Mouse (Mus musculus): ENCODE data around the gene Mex3b. TPM values are rescaled to one million over a fixed set of nuclear protein-coding genes. Genes with fewer than 3 reads are reported as not detected.

Mex3b gene
- total RNA-seq (2021) = 10 to 100 TPM; 21.7 to 22.4 TPM
- long read RNA-seq, transcript Mex3b-201 (2 exons, 3,355 nt) = major isoform, 7 of 16 reads
- long read RNA-seq, partial matches to known transcripts = 9 of 16 reads
- long read RNA-seq, other reads (novel, unspliced or antisense) = 0 of 16 reads

GRCm38 (mm10) chr7:82867271-82868121 lies at the start of gene Mex3b:
Gene Mex3b (plus strand): TSS chr7:82867333.
- peak; percentile 68 to 76 for DNase-seq (ENCODE audit: low spot score in 2 of 2)

GRCm38 (mm10) chr7:82819541-82819940 lies 47.6 kb upstream of the Mex3b start:
- no peak for DNase-seq (ENCODE audit: low spot score in 2 of 2)

GRCm38 (mm10) chr7:82820661-82821060 lies 46.5 kb upstream of the Mex3b start:
- no peak for DNase-seq (ENCODE audit: low spot score in 2 of 2)

GRCm38 (mm10) chr7:82821501-82821900 lies 45.6 kb upstream of the Mex3b start:
- DNase-seq (ENCODE audit: low spot score in 2 of 2) = no peak

- DNase-seq (ENCODE audit: low spot score in 2 of 2) = no peak
These were observed 44.6 kb upstream of the Mex3b start for GRCm38 (mm10) chr7:82822528-82822927.

GRCm38 (mm10) chr7:82828193-82828592 lies 38.9 kb upstream of the Mex3b start:
- DNase-seq (ENCODE audit: low spot score in 2 of 2) = no peak

GRCm38 (mm10) chr7:82829516-82829915 lies 37.6 kb upstream of the Mex3b start:
- no peak for DNase-seq (ENCODE audit: low spot score in 2 of 2)

- DNase-seq (ENCODE audit: low spot score in 2 of 2) = no peak
These were observed 32.7 kb upstream of the Mex3b start for GRCm38 (mm10) chr7:82834471-82834870.

- no peak for DNase-seq (ENCODE audit: low spot score in 2 of 2)
These were observed 28.7 kb upstream of the Mex3b start for GRCm38 (mm10) chr7:82838414-82838813.

GRCm38 (mm10) chr7:82838965-82839675 lies 28.0 kb upstream of the Mex3b start:
- DNase-seq (ENCODE audit: low spot score in 2 of 2) = peak; percentile 7 to 47

- no peak for DNase-seq (ENCODE audit: low spot score in 2 of 2)
These were observed 24.8 kb upstream of the Mex3b start for GRCm38 (mm10) chr7:82842222-82842920.

GRCm38 (mm10) chr7:82850756-82851155 lies 16.4 kb upstream of the Mex3b start:
- no peak for DNase-seq (ENCODE audit: low spot score in 2 of 2)

- DNase-seq (ENCODE audit: low spot score in 2 of 2) = no peak
These were observed 15.5 kb upstream of the Mex3b start for GRCm38 (mm10) chr7:82851670-82852069.

GRCm38 (mm10) chr7:82854195-82854766 lies 12.9 kb upstream of the Mex3b start:
- DNase-seq (ENCODE audit: low spot score in 2 of 2) = no peak

- no peak for DNase-seq (ENCODE audit: low spot score in 2 of 2)
These were observed 8.5 kb upstream of the Mex3b start for GRCm38 (mm10) chr7:82858611-82859010.

- no peak for DNase-seq (ENCODE audit: low spot score in 2 of 2)
These were observed 6.5 kb upstream of the Mex3b start for GRCm38 (mm10) chr7:82860626-82861025.

GRCm38 (mm10) chr7:82863341-82863740 lies 3.8 kb upstream of the Mex3b start:
- no peak for DNase-seq (ENCODE audit: low spot score in 2 of 2)

- no peak for DNase-seq (ENCODE audit: low spot score in 2 of 2)
These were observed 2.7 kb upstream of the Mex3b start for GRCm38 (mm10) chr7:82864260-82864990.

- peak in 1 of 2 experiments; percentile 27 for DNase-seq (ENCODE audit: low spot score in 2 of 2)
These were observed 2.0 kb upstream of the Mex3b start for GRCm38 (mm10) chr7:82864991-82865771.

Measured in layer of hippocampus, adult 18-20 months (tissue).